Mouse (Mus musculus) ZHBTc4 (cell line): Measurements from ENCODE around the gene Agbl4.

Experiments used
- DNase-seq: peaks from one replicate; pipeline ENCODE4 v3.0.0-alpha.2; 2011; ENCODE audit warnings: low read depth, low spot score

Agbl4 gene

GRCm38 (mm10) chr4:110397618-110398045, at the start of gene Agbl4:
Gene Agbl4, plus strand, starts transcription at chr4:110397661.
- DNase-seq, result peak; percentile 92

GRCm38 (mm10) chr4:110350856-110351177, 46.6 kb upstream of the Agbl4 start:
- no peak for DNase-seq

DNA sequence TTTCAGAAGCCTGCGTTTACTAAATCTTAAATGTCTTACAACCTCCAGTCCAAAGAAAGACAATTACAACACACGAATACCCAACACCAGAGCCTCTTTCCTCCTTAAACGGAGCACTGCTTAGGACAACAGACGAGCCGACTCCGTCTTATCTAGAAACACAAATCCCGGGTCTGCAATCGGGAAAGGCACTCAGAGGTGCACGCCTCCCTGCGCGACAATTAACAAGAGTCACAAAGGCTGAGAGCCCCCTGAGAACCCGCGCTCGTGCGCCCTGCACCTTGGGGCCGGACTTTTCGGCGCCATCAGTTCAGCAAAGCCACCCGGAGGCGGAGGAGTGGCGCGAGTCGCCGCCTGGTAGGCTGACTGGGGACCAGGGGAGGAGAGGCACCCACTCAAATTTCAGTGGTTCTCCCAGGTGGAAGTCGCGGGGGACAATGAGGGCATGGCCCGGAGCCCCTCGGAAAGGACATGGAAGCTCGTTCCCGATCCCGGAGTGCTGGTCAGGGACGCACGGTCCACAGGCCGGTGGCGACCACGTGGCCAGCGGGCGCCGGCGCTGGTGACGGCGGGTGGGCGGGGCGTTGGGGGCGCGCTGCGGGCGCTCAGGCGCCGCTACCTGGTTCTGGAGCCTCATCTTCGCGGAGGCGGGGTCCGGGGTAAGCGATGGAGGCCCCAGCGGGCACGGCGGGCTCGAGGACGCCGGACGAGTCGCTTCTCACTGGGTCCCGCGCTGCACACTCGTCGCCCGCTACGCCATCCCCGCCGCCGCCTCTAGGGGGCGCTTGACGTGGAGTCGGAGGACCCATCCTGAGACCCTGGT, 46.1 kb upstream of the Agbl4 start, which contains the start of gene Elavl4:
Gene Elavl4, minus strand, starts transcription at position 732 of the 823 bp plus-strand sequence.
- DNase-seq, result peak; percentile 85

- no peak for DNase-seq
Measured at GRCm38 (mm10) chr4:110352001-110352369, 45.5 kb upstream of the Agbl4 start.

DNA sequence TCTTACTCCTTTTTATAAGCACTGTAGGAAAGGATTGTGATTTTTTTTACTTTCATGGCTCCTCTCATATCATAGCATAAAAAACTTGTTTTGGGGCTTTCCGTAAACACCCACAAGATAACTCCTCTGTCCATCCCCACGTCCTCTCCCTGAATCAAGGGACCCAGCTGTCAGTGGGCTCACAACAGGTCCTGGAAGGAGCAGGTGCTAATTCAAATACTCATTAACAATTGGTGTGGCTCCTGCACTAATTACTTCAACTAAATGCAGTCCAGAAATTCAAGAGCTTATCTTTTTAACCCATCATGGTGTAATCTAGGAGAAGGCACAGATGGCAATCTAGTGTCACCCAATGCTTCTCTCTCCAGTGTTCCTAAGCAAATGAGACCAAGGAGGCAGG, 36.9 kb upstream of the Agbl4 start:
- no peak for DNase-seq

DNA sequence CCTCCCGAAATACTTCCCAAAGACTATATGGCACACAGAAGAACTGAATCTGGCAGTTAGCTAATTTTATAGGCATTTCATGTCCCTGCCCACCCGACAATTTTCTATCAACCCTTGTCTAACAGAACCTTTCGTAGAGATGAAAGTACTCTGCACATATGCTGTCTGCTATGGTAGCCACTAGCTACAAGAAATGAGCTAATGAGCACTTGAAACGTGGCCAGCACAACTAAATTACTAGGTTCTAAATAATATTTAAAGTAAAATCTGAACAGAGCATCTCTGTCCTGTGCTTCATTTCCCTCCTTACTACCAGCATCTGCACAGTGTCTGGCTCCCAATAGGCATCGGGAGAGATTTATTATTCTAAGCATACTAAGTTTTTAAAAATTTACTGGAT, 1.2 kb upstream of the Agbl4 start:
- no peak for DNase-seq

- no peak for DNase-seq
Measured at GRCm38 (mm10) chr4:110420306-110420705, 22.8 kb downstream of the Agbl4 start.

- no peak for DNase-seq
Measured at GRCm38 (mm10) chr4:110427653-110428052, 30.2 kb downstream of the Agbl4 start.

GRCm38 (mm10) chr4:110494371-110494770, 96.9 kb downstream of the Agbl4 start:
- DNase-seq, result peak; percentile 67

GRCm38 (mm10) chr4:110529804-110530203, 132.3 kb downstream of the Agbl4 start:
- DNase-seq, result no peak

GRCm38 (mm10) chr4:110549223-110549622, 151.8 kb downstream of the Agbl4 start:
- DNase-seq, result no peak

DNA sequence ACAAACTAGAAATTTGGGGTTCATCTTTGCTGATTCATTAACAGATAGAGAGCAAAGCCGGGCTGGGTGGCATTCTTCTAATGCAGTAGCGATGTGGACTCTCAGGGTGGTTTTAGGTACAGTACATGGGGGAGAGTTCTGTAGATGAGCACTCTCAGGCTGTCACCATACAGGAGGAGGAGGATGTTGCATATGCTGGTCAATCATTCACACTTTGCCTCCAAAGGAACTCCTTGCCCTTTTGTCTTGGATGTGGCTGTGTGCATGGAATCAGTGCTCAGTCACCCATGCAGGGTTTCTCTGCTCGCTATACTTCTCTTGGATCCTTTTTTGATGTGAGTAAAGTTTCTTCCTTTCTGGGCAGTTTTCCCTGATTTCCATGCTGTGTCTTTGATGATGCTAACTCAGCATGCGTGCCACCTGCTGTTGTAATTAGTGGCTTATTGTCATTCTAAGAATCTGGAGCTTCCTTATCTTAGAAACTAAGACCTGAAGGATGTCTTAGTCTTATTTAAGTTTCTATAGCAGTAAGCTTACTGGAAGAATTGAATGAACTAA, 200.3 kb downstream of the Agbl4 start:
- peak; percentile 49 for DNase-seq

DNA sequence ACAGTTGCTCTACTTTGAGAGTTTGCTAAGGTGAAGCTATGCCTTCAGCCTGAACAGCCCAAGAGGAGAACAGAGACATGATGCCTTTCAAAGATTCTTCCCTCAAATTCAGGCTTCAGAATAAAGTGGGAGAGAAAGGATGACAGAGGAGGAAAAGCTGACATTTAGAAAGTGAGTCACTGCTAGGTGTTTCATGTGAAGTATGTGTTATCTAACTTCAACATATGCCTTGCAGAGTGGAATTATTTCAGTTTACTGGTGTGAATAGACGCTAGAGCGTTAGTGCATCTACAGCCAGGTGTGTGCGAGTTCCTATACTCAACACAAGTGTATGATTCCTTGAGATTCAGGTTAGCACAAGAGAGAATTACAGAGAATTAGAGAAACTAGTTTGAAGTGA, 244.0 kb downstream of the Agbl4 start:
- DNase-seq, result no peak

- DNase-seq, result no peak
Measured at GRCm38 (mm10) chr4:110662940-110663339, 265.5 kb downstream of the Agbl4 start.

DNA sequence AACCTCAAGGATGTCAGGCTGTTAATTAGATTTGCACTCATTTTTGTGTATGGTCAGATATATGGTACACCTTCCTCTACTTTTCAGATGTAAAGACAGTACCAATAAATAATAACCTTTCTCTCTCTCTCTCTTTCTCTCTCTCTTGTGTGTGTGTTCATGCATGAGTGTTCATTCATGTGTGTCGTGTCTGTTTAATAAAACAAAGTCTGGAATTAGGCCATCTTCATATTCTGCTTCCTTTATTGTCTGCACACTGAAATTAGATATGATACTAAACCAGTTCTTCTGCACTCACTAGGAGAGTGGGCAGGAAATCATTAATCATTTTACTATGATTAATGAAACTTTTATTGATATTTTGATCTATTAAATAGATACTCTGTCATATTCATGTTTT, 276.7 kb downstream of the Agbl4 start:
- DNase-seq, result no peak

GRCm38 (mm10) chr4:110735141-110735540, 337.7 kb downstream of the Agbl4 start:
- no peak for DNase-seq

GRCm38 (mm10) chr4:110757941-110758340, 360.5 kb downstream of the Agbl4 start:
- DNase-seq, result no peak

- no peak for DNase-seq
Measured at GRCm38 (mm10) chr4:110788596-110788995, 391.1 kb downstream of the Agbl4 start.

DNA sequence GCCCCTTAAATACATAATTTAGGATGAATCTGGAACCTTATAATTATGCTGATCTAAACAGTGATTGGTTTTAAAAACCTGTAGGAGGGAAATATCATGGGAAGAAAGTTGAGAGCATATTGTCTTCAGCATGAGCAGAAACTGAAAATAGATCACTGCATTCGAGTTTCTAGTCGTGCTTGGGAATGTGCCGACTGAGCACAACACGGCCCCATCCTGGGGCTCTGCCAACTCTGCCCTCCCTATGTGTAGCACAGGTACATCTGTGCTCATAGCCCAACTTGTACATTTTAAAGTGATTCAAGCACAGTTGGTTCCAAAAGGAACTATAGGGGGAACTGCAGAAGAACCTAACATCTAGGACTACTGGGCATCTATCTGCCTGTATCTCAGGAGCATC, 402.4 kb downstream of the Agbl4 start:
- no peak for DNase-seq

- no peak for DNase-seq
Measured at GRCm38 (mm10) chr4:110810947-110811346, 413.5 kb downstream of the Agbl4 start.

GRCm38 (mm10) chr4:110832776-110833175, 435.3 kb downstream of the Agbl4 start:
- DNase-seq, result no peak

- no peak for DNase-seq
Measured at GRCm38 (mm10) chr4:110879719-110880443, 482.4 kb downstream of the Agbl4 start.

GRCm38 (mm10) chr4:110916061-110916460, 518.6 kb downstream of the Agbl4 start:
- DNase-seq, result no peak
